Mouse (Mus musculus) liver, postnatal 0 days (tissue): Measurements from ENCODE around the gene Mrnip.

Experiments used
- CTCF ChIP-seq: sonication (generic); IDR thresholded peaks from 2 replicates; pipeline ENCODE4 v1.5.1; 2016; ENCODE audit warnings: antibody characterized with exemption, low read depth
- EP300 ChIP-seq: IDR thresholded peaks from 2 replicates; pipeline ENCODE4 v1.6.1; 2016; ENCODE audit warnings: antibody characterized with exemption, low read depth, mild to moderate bottlenecking

GRCm38 (mm10) chr11:50130811-50131766 is 43.2 kb upstream of the Mrnip start, which contains the start of gene Tbc1d9b:
- TF ChIP-seq CTCF (peak; percentile 90), EP300 (no peak)
